Mouse (Mus musculus) CD4-positive, CD25-positive, alpha-beta regulatory T cell, adult 4 months (primary cell): Measurements from ENCODE around the gene C130074G19Rik. TPM values are rescaled to one million over a fixed set of nuclear protein-coding genes. Genes with fewer than 3 reads are reported as not detected.

Source experiments
- ATAC-seq: one replicate; pipeline ENCODE4 v1.8.0; 2017
- polyA plus RNA-seq, 2 experiments: library from polyadenylated mRNA; unstranded; fragments of 100-300 nt; shearing (Covaris generic); gene quantifications; one replicate each; pipeline ENCODE4 v1.2.1; 2017

Gene C130074G19Rik
- polyA plus RNA-seq, 2 experiments from 2014 or later: not detected

- no peak for ATAC-seq
Observed at GRCm38 (mm10) chr1:184872069-184872819, 10.8 kb downstream of the C130074G19Rik start.

GRCm38 (mm10) chr1:184871506-184871905 is 11.5 kb downstream of the C130074G19Rik start:
- ATAC-seq: no peak

GRCm38 (mm10) chr1:184870646-184871385 is 12.2 kb downstream of the C130074G19Rik start:
- ATAC-seq: no peak

- no peak for ATAC-seq
Observed at GRCm38 (mm10) chr1:184869939-184870565, 13.0 kb downstream of the C130074G19Rik start.

- ATAC-seq: no peak
Observed at GRCm38 (mm10) chr1:184867640-184868120, 15.3 kb downstream of the C130074G19Rik start.

- no peak for ATAC-seq
Observed at GRCm38 (mm10) chr1:184864381-184864801, 18.6 kb downstream of the C130074G19Rik start.

GRCm38 (mm10) chr1:184862636-184863035 is 20.4 kb downstream of the C130074G19Rik start:
- no peak for ATAC-seq

GRCm38 (mm10) chr1:184861551-184861950 is 21.5 kb downstream of the C130074G19Rik start:
- no peak for ATAC-seq

- no peak for ATAC-seq
Observed at GRCm38 (mm10) chr1:184860276-184860675, 22.7 kb downstream of the C130074G19Rik start.

- ATAC-seq: no peak
Observed at GRCm38 (mm10) chr1:184858253-184858652, 24.8 kb downstream of the C130074G19Rik start.

- ATAC-seq: no peak
Observed at GRCm38 (mm10) chr1:184857216-184857615, 25.8 kb downstream of the C130074G19Rik start.

- no peak for ATAC-seq
Observed at GRCm38 (mm10) chr1:184853922-184854321, 29.1 kb downstream of the C130074G19Rik start.

- ATAC-seq: peak; percentile 42
Observed at GRCm38 (mm10) chr1:184853339-184853738, 29.7 kb downstream of the C130074G19Rik start.

- ATAC-seq: peak; percentile 84
Observed at GRCm38 (mm10) chr1:184851741-184852618, 31.0 kb downstream of the C130074G19Rik start.

GRCm38 (mm10) chr1:184851166-184851565 is 31.9 kb downstream of the C130074G19Rik start:
- ATAC-seq: no peak

- ATAC-seq: no peak
Observed at GRCm38 (mm10) chr1:184846973-184847372, 36.0 kb downstream of the C130074G19Rik start.

GRCm38 (mm10) chr1:184846092-184846750 is 36.8 kb downstream of the C130074G19Rik start, which contains the start of gene Marc2:
TSS of gene Marc2 (minus strand) at chr1:184846451.
- ATAC-seq: peak; percentile 3

- ATAC-seq: peak; percentile 92
Observed at GRCm38 (mm10) chr1:184845111-184846071, 37.6 kb downstream of the C130074G19Rik start.

- ATAC-seq: no peak
Observed at GRCm38 (mm10) chr1:184844326-184845066, 38.5 kb downstream of the C130074G19Rik start.
